9 mouse cellular contexts compared by ENCODE assay signal in genomic region chr4:132513395-132514273, GRCm38 (mm10). TPM values are rescaled to one million over a fixed set of nuclear protein-coding genes. Genes with fewer than 3 reads are reported as not detected.
DNase-seq lines count a peak whose midpoint lies in the region; ATAC-seq lines count a peak whose summit lies in the region.
"Had no signal": no experiment of that assay in that cellular context is flagged by ENCODE, and none has a peak within 500 bp of the region (broad histone marks: within the 10 kb centered on the region; RNA-seq: fewer than 3 reads in every experiment).

No protein-coding gene starts in this region.

- peaks cover 42% of the 10 kb centered on the region for H3K4me1 ChIP-seq in megakaryocyte, embryonic 14.5 days
- H3K4me1 ChIP-seq in limb, embryonic 11.5 days (ENCODE audit: control insufficient read depth, insufficient read depth, low read length): 0 out of 2 replicates have a peak, but pooled peaks cover 2% of the 10 kb centered on the region

- peak overlapping the region; percentile 85 for H3K4me3 ChIP-seq in megakaryocyte, embryonic 14.5 days (replicated peaks)
- no peak overlapping the region for H3K4me3 ChIP-seq in limb, embryonic 11.5 days (ENCODE audit: low read depth, low read length)

- no peak overlapping the region for H3K9ac ChIP-seq in limb, embryonic 11.5 days (ENCODE audit: low read length)

- H3K36me3 ChIP-seq in megakaryocyte, embryonic 14.5 days (replicated peaks; ENCODE audit: low read length): no peaks in the 10 kb centered on the region
- H3K36me3 ChIP-seq in limb, embryonic 11.5 days (ENCODE audit: control insufficient read depth, insufficient read depth, low read length): no peaks in the 10 kb centered on the region

- no peak overlapping the region for H3K27ac ChIP-seq in limb, embryonic 11.5 days (replicated peaks; ENCODE audit: low read depth, low read length)

- DNase-seq in adrenal gland, adult 8-10 months: peak; percentile 39
- no peak for DNase-seq in adrenal gland, adult 18-20 months (ENCODE audit: low spot score in 2 of 2)
- peak; percentile 26 for DNase-seq in limb, embryonic 11.5 days (ENCODE audit: low spot score)
- peak; percentile 30 for DNase-seq in retina, postnatal 1 day
- DNase-seq in ovary, postnatal 14 days (ENCODE audit: low spot score): no peak
- DNase-seq in layer of hippocampus, postnatal 25 days (ENCODE audit: extremely low spot score in 1 of 2, low spot score in 1 of 2): no peak

- H3K27me3 ChIP-seq in megakaryocyte, embryonic 14.5 days (replicated peaks): no peaks in the 10 kb centered on the region
- H3K27me3 ChIP-seq in limb, embryonic 11.5 days (ENCODE audit: control insufficient read depth, insufficient read depth, low read length): no peaks in the 10 kb centered on the region

- H3K4me2 ChIP-seq in limb, embryonic 11.5 days (ENCODE audit: low read depth, severe bottlenecking): no peak overlapping the region

- H3K9me3 ChIP-seq in megakaryocyte, embryonic 14.5 days: no peaks in the 10 kb centered on the region
- no peaks in the 10 kb centered on the region for H3K9me3 ChIP-seq in limb, embryonic 11.5 days (ENCODE audit: control insufficient read depth, low read length)

- ATAC-seq in megakaryocyte, adult 5-6 weeks (ENCODE audit: poor library complexity, severe bottlenecking): no peak
- no peak for ATAC-seq in limb, embryonic 11.5 days (ENCODE audit: insufficient number of reproducible peaks, low FRiP score, low TSS enrichment, low read depth)
- ATAC-seq: forebrain, embryonic 14.5 days had no signal

- WGBS in limb, embryonic 11.5 days: 28% methylated on average over 14 of the region's 14 CpGs

RNA-seq across cellular contexts. Expression of gene Sesn2, which starts 3.3 kb away (rescaled TPM):
- total RNA-seq in adrenal gland, adult 8-10 months (2022): 10 to 100 TPM; 13.4 to 16.2 (median 14.4) TPM
- 10 to 100 TPM; 20.5 to 21.5 TPM for total RNA-seq in adrenal gland, adult 18-20 months (2021)
- polyA plus RNA-seq in megakaryocyte, embryonic 14.5 days (2012; ENCODE audit: insufficient read depth, low replicate concordance): 23.7 and 27.2 TPM in 2 replicates
- total RNA-seq in megakaryocyte, adult 5-6 weeks (2015): 7.4 TPM in 2 replicates
- total RNA-seq in megakaryocyte, adult 5-6 weeks (2017): 5.2 and 5.6 TPM in 2 replicates
- 7.3 and 7.7 TPM in 2 replicates for polyA plus RNA-seq in limb, embryonic 11.5 days (2014; fragmentation: Nextera tagmentation; extraction: Ambion mirVana)
- 10 to 100 TPM; 13.2 to 13.3 TPM for total RNA-seq in layer of hippocampus, postnatal 25 days (2021)

RNA-seq across cellular contexts. Expression of gene Atpif1, which starts 19.8 kb away (rescaled TPM):
- 100 to 1,000 TPM; 275 to 400 (median 333) TPM for total RNA-seq in adrenal gland, adult 8-10 months (2022)
- total RNA-seq in adrenal gland, adult 18-20 months (2021): 100 to 1,000 TPM; 233 to 327 TPM
- 55.6 and 352 TPM in 2 replicates for polyA plus RNA-seq in megakaryocyte, embryonic 14.5 days (2012; ENCODE audit: insufficient read depth, low replicate concordance)
- total RNA-seq in megakaryocyte, adult 5-6 weeks (2015): 240 and 279 TPM in 2 replicates
- 502 and 628 TPM in 2 replicates for total RNA-seq in megakaryocyte, adult 5-6 weeks (2017)
- 1,066 and 1,093 TPM in 2 replicates for polyA plus RNA-seq in limb, embryonic 11.5 days (2014; fragmentation: Nextera tagmentation; extraction: Ambion mirVana)
- total RNA-seq in layer of hippocampus, postnatal 25 days (2021): 100 to 1,000 TPM; 461 to 496 TPM

RNA-seq across cellular contexts. Expression of gene Dnajc8, which starts 21.7 kb away (rescaled TPM):
- 100 to 1,000 TPM in 2 of 4 experiments, 10 to 100 TPM in 2; 92.6 to 121 (median 106) TPM for total RNA-seq in adrenal gland, adult 8-10 months (2022)
- total RNA-seq in adrenal gland, adult 18-20 months (2021): 10 to 100 TPM; 73.1 to 97.9 TPM
- 96.7 and 198 TPM in 2 replicates for polyA plus RNA-seq in megakaryocyte, embryonic 14.5 days (2012; ENCODE audit: insufficient read depth, low replicate concordance)
- total RNA-seq in megakaryocyte, adult 5-6 weeks (2015): 113 and 122 TPM in 2 replicates
- 368 and 380 TPM in 2 replicates for total RNA-seq in megakaryocyte, adult 5-6 weeks (2017)
- 244 and 255 TPM in 2 replicates for polyA plus RNA-seq in limb, embryonic 11.5 days (2014; fragmentation: Nextera tagmentation; extraction: Ambion mirVana)
- total RNA-seq in layer of hippocampus, postnatal 25 days (2021): 10 to 100 TPM; 84.5 to 88.5 TPM

RNA-seq across cellular contexts. Expression of gene Med18, which starts 49.9 kb away (rescaled TPM):
- 10 to 100 TPM in 1 of 4 experiments, 1 to 10 TPM in 3; 7.7 to 11.0 (median 9.6) TPM for total RNA-seq in adrenal gland, adult 8-10 months (2022)
- total RNA-seq in adrenal gland, adult 18-20 months (2021): 1 to 10 TPM; 6.0 to 8.3 TPM
- polyA plus RNA-seq in megakaryocyte, embryonic 14.5 days (2012; ENCODE audit: insufficient read depth, low replicate concordance): 2.3 and 2.7 TPM in 2 replicates
- 9.0 and 11.4 TPM in 2 replicates for total RNA-seq in megakaryocyte, adult 5-6 weeks (2015)
- 7.7 and 12.5 TPM in 2 replicates for total RNA-seq in megakaryocyte, adult 5-6 weeks (2017)
- 26.4 and 31.6 TPM in 2 replicates for polyA plus RNA-seq in limb, embryonic 11.5 days (2014; fragmentation: Nextera tagmentation; extraction: Ambion mirVana)
- 1 to 10 TPM; 9.2 to 9.4 TPM for total RNA-seq in layer of hippocampus, postnatal 25 days (2021)

RNA-seq across cellular contexts. Expression of gene Ptafr, which starts 50.2 kb away (rescaled TPM):
- total RNA-seq in adrenal gland, adult 8-10 months (2022): 1 to 10 TPM; 1.6 to 6.1 (median 3.8) TPM
- total RNA-seq in adrenal gland, adult 18-20 months (2021): 1 to 10 TPM; 1.3 to 3.9 TPM
- 3.1 TPM in 1 of 2 replicates, not detected in the other for polyA plus RNA-seq in megakaryocyte, embryonic 14.5 days (2012; ENCODE audit: insufficient read depth, low replicate concordance)
- 19.6 and 20.6 TPM in 2 replicates for total RNA-seq in megakaryocyte, adult 5-6 weeks (2015)
- total RNA-seq in megakaryocyte, adult 5-6 weeks (2017): 38.9 and 40.8 TPM in 2 replicates
- polyA plus RNA-seq in limb, embryonic 11.5 days (2014; fragmentation: Nextera tagmentation; extraction: Ambion mirVana): 0.11 and 0.23 TPM in 2 replicates
- total RNA-seq in layer of hippocampus, postnatal 25 days (2021): 1 to 10 TPM; 1.4 to 1.9 TPM

Comparison
In these comparisons a context has a peak if more than half of its experiments do, and no peak if none do; other contexts are left out.
1. DNase-seq: peak in adrenal gland, adult 8-10 months (single experiment), limb, embryonic 11.5 days (single experiment) and retina, postnatal 1 day (single experiment); none in adrenal gland, adult 18-20 months (0 of 2), ovary, postnatal 14 days (single experiment) and layer of hippocampus, postnatal 25 days (0 of 2).